Mouse (Mus musculus) lung, postnatal 0 days (tissue): ENCODE data around the gene March5. TPM values are rescaled to one million over a fixed set of nuclear protein-coding genes. Genes with fewer than 3 reads are reported as not detected.
"Not testable (repeated sequence)": the region's sequence is repeated elsewhere in the genome, so short reads cannot be mapped to it uniquely, and the experiment has no call there.

Experiments used
- ATAC-seq: fragments of 200-750 bp; cut with Nextera tagmentation; 2 replicates; pipeline ENCODE4 v1.8.0; 2017; ENCODE audit warnings: moderate library complexity
- DNase-seq: peaks from one replicate; pipeline ENCODE4 v3.0.0-alpha.2; 2016; ENCODE audit warnings: low spot score
- H3K27ac ChIP-seq: fragments of 300-500 bp; sonication (generic); 2 replicates; pipeline ENCODE4 v1.5.1; 2014; ENCODE audit warnings: antibody characterized with exemption, mild to moderate bottlenecking, low read length, mixed read lengths
- H3K27me3 ChIP-seq: fragments of 300-500 bp; sonication (generic); replicated peaks from 2 replicates; pipeline ENCODE4 v1.6.1; 2014; ENCODE audit warnings: low read length, mixed read lengths; ENCODE audit not compliant: insufficient read depth
- H3K36me3 ChIP-seq: fragments of 300-500 bp; sonication (generic); 2 replicates; pipeline ENCODE4 v1.6.1; 2014; ENCODE audit warnings: low read length, mixed read lengths; ENCODE audit not compliant: insufficient read depth
- H3K4me1 ChIP-seq: fragments of 300-500 bp; sonication (generic); 2 replicates; pipeline ENCODE4 v1.6.1; 2014; ENCODE audit warnings: antibody characterized with exemption, low read depth, low read length, mixed read lengths; ENCODE audit not compliant: insufficient read depth
- H3K4me2 ChIP-seq: fragments of 300-500 bp; sonication (generic); replicated peaks from 2 replicates; pipeline ENCODE4 v1.6.1; 2014; ENCODE audit warnings: low read depth, mild to moderate bottlenecking, low read length, moderate library complexity, mixed read lengths
- H3K4me3 ChIP-seq: fragments of 300-500 bp; sonication (generic); 2 replicates; pipeline ENCODE4 v1.5.1; 2014; ENCODE audit warnings: low read depth, low read length
- H3K9ac ChIP-seq: fragments of 300-500 bp; sonication (generic); replicated peaks from 2 replicates; pipeline ENCODE4 v1.6.1; 2014; ENCODE audit warnings: low read depth, mild to moderate bottlenecking
- H3K9me3 ChIP-seq: fragments of 300-500 bp; sonication (generic); 2 replicates; pipeline ENCODE4 v1.6.1; 2016; ENCODE audit warnings: low read length, mixed read lengths
- CTCF ChIP-seq: IDR thresholded peaks from 2 replicates; pipeline ENCODE4 v1.5.1; 2016; ENCODE audit warnings: antibody characterized with exemption, mild to moderate bottlenecking
- EP300 ChIP-seq: IDR thresholded peaks from 2 replicates; pipeline ENCODE4 v1.6.1; 2016; ENCODE audit warnings: antibody characterized with exemption, mild to moderate bottlenecking, control low read depth
- WGBS: fragments of 180-500 bp; shearing (Covaris S2); extraction: QIAGEN DNeasy Blood & Tissue Kit; methylation state at CpG from one replicate; pipeline ENCODE4 v1.1.7; 2014; 5-methylcytosine and 5-hydroxymethylcytosine counted together
- polyA plus RNA-seq: library from polyadenylated mRNA; unstranded; fragments of >200 nt; fragmentation: Nextera tagmentation; extraction: Ambion mirVana; gene quantifications from 2 replicates; pipeline ENCODE4 v1.2.1, GENCODE M21; 2015

The March5 gene
- polyA plus RNA-seq, 1 experiment from 2014 or later, result 83.1 TPM

GRCm38 (mm10) chr19:37192475-37193058 is 14.8 kb upstream of the March5 start:
- no peak for ATAC-seq
- no peak overlapping the region for H3K9ac ChIP-seq
- no peaks in the 10 kb centered on the region for H3K27me3 ChIP-seq
- 74% methylated on average over 5 of the region's 5 CpGs for WGBS
- no peak for TF ChIP-seq EP300
- no peak for TF ChIP-seq CTCF
- DNase-seq, result no peak
- H3K4me2 ChIP-seq, result no peak overlapping the region
- no peak overlapping the region for H3K4me3 ChIP-seq
- no peaks in the 10 kb centered on the region for H3K9me3 ChIP-seq
- no peak overlapping the region for H3K27ac ChIP-seq
- no peaks in the 10 kb centered on the region for H3K36me3 ChIP-seq
- no peaks in the 10 kb centered on the region for H3K4me1 ChIP-seq

GRCm38 (mm10) chr19:37198165-37198880 is 9.0 kb upstream of the March5 start:
- H3K9me3 ChIP-seq, result no peaks in the 10 kb centered on the region
- ATAC-seq, result no peak
- no peaks in the 10 kb centered on the region for H3K4me1 ChIP-seq
- H3K4me3 ChIP-seq, result no peak overlapping the region
- H3K4me2 ChIP-seq, result no peak overlapping the region
- TF ChIP-seq CTCF (no peak), EP300 (no peak)
- WGBS, result 86% methylated on average over 1 of the region's 1 CpGs
- no peaks in the 10 kb centered on the region for H3K27me3 ChIP-seq
- H3K9ac ChIP-seq, result no peak overlapping the region
- no peak overlapping the region for H3K27ac ChIP-seq
- DNase-seq, result no peak
- no peaks in the 10 kb centered on the region for H3K36me3 ChIP-seq

DNA sequence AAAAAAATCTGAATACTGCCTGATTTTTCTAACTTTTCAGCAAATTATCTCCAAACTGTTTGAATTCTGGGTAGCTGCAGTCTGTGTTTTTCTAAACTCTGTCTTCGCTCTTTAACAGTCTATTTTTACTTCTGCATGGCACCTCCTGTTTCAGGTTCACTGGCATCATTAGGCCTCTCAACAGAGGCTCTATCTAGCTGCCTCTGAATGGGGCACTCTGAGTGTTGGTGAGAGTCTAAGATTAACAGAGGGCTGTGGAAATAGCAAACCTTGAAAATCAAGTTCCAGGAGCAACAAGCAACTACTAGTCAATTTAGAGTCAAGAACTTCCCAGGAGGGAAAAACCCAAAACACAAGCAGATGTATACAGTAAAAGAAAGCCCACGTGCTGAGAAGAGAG is 7.5 kb upstream of the March5 start:
- H3K27me3 ChIP-seq, result no peaks in the 10 kb centered on the region
- H3K4me3 ChIP-seq, result no peak overlapping the region
- no peaks in the 10 kb centered on the region for H3K36me3 ChIP-seq
- no peak overlapping the region for H3K27ac ChIP-seq
- H3K9ac ChIP-seq, result no peak overlapping the region
- ATAC-seq (no peak), DNase-seq (no peak)
- H3K4me2 ChIP-seq, result no peak overlapping the region
- H3K9me3 ChIP-seq, result no peaks in the 10 kb centered on the region
- TF ChIP-seq CTCF (no peak), EP300 (no peak)
- WGBS, result 77% methylated on average over 2 of the region's 2 CpGs
- H3K4me1 ChIP-seq, result no peaks in the 10 kb centered on the region

DNA sequence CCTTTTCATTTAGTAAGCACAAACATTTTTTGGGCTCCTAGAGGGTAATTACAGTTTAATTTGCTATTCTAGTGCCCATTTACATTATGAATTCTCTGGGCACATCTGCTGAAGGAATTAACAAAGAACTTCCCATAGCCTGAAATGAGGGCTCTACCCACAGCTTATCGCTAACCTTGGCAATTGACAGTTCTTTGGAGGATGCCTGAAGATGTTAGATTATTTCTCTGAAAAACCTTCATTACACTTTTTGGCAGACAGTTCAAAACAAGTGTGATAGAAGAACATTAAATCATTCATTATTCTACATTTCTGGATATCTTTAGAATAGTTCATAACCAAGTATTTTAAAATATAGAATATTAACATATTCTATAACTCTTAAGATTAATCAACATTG is 4.0 kb upstream of the March5 start:
- no peak overlapping the region for H3K27ac ChIP-seq
- TF ChIP-seq EP300 (no peak), CTCF (no peak)
- WGBS, result 96% methylated on average over 1 of the region's 1 CpGs
- no peaks in the 10 kb centered on the region for H3K9me3 ChIP-seq
- H3K4me1 ChIP-seq, result no peaks in the 10 kb centered on the region
- ATAC-seq, result no peak
- H3K4me3 ChIP-seq, result no peak overlapping the region
- DNase-seq, result no peak
- H3K4me2 ChIP-seq, result no peak overlapping the region
- H3K36me3 ChIP-seq, result no peaks in the 10 kb centered on the region
- no peaks in the 10 kb centered on the region for H3K27me3 ChIP-seq
- H3K9ac ChIP-seq, result no peak overlapping the region

DNA sequence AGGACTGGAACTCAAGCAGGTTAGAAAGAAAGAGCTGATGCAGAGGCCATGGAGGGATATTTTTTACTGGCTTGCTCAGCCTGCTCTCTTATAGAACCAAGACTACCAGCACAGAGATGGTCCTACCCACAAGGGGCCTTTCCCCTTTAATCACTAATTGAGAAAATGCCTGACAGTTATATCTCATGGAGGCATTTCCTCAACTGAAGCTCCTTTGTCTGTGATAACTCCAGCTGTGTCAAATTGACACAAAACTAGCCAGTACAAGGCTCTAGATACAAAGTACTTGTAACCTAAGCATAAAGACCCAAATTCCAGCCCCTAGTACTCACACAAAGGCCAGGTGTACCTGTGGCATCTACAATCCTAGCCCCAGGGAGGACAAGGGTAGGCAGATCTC is 2.2 kb upstream of the March5 start:
- H3K4me2 ChIP-seq, H3K9me3 ChIP-seq, H3K36me3 ChIP-seq, H3K27ac ChIP-seq, H3K27me3 ChIP-seq, H3K4me1 ChIP-seq, ATAC-seq, H3K4me3 ChIP-seq, H3K9ac ChIP-seq, DNase-seq: not testable (repeated sequence)

DNA sequence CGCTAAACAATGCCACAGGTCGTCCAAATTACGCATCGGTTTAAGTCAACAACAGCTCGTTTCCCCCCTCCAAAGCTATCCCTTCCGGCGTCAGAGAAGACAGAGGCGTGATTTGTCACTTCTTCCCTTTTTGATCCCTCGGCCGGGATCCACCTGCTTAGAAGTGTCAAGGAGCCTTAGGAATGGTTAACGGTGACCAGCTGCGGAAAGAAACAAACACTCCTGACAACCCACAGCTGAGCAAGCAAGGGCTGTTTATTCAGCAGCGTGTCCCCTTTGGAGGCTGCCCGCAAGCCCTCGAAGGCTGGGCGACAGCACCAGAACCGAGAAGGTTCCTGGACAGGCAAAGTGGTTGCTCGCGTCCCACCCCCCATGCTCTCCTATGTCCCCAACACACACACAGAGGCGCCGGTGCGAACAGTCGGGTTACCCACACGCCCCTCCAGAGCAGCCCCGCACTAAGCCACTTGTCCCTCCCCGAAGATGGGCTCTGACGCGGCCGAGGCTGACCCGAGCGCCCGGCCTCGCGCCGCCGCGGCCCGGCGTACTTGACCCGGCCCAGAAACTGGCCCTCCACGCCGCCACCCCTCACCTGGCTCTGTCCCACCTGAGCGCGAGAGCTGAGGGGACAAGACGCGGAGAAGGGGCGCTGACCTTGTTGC is 571 bp upstream of the March5 start:
- Histone ChIP-seq H3K27ac (peak overlapping the region; percentile 92), H3K4me1 (peaks cover 10% of the 10 kb centered on the region; the same call in 1 of the 2 replicates), H3K27me3 (no peaks in the 10 kb centered on the region), H3K4me3 (peak overlapping the region; percentile 96), H3K9me3 (no peaks in the 10 kb centered on the region), H3K4me2 (peak overlapping the region; percentile 89), H3K36me3 (no peaks in the 10 kb centered on the region), H3K9ac (peak overlapping the region; percentile 85)
- TF ChIP-seq EP300, result no peak
- TF ChIP-seq CTCF, result no peak
- WGBS, result under 1% methylated on average over 42 of the region's 47 CpGs
- ATAC-seq (peak; percentile 64), DNase-seq (peak; percentile 68)
